Mouse (Mus musculus) small intestine, adult 2 months (tissue): ENCODE measurements at regions not wholly inside any gene's neighbourhood (a gene's known extent, or its start where the extent isn't known, plus 50 kb on each side); places are given as distances from the start of the nearest gene placed in this dataset.

Source experiments
- CTCF ChIP-seq: fragments of 200-500 bp; IDR thresholded peaks from 2 replicates; pipeline ENCODE4 v1.5.1; 2012; ENCODE audit warnings: low read depth, mild to moderate bottlenecking, control low read depth, inconsistent platforms, low read length, moderate library complexity, mixed read lengths; ENCODE audit not compliant: insufficient replicate concordance, insufficient read length; ENCODE audit errors: extremely low read depth
- POLR2A ChIP-seq: fragments of 200-500 bp; IDR thresholded peaks from 2 replicates; pipeline ENCODE4 v1.6.1; 2012; ENCODE audit warnings: low read depth, mild to moderate bottlenecking, control low read depth, inconsistent platforms, low read length, moderate library complexity

- TF ChIP-seq CTCF (no peak), POLR2A (no peak)
Measured at GRCm38 (mm10) chr2:45948758-45949157, 831.6 kb upstream of the Zeb2 start.
